Mouse (Mus musculus): ENCODE data around the gene Wnt10a.
A peak's percentile ranks its signal among the peaks of the same experiment; 100 is the strongest.

The Wnt10a gene

DNA sequence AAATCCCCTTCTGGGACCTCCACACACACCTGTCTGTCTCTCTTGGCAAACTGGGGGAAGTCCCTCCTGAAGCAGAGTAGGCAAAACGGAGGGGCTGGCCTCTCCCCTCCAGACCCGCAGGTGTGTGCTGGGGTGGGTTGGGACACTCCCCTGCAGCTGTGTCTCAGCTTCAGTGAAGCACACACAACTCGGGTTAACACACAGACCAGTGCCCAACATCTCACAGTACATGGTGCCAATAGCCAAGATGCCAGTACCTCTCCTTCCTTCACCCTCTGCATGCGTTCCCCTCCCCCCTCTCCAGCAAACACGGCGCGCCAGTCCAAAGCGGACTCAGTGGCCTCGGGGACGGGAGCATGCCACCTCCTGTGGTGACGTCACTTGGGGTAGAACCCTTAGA lies at the start of gene Wnt10a:
Wnt10a (plus strand) TSS at position 268 of the 400 bp plus-strand sequence.
- DNase-seq = no peak

DNA sequence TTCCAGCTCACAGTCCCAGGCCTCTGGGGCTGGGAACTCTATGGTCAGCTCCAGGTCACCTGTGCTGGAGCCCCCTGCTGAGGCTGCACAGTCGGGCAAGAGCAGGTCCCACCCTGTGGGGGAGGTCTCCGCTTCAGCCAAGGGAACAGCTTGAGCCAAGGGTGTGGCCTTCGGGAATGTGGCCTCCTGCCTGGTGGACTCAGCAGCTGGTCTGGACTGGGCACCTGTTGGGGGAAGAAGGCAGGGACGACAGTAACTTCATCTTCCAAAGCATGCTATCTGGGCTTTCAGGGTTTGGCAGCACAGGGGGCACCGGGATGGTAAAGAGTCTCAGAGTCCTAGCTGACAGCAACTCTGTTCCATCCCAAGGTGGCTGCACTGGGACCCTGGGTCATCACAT lies 44.0 kb upstream of the Wnt10a start:
- DNase-seq = no peak

DNA sequence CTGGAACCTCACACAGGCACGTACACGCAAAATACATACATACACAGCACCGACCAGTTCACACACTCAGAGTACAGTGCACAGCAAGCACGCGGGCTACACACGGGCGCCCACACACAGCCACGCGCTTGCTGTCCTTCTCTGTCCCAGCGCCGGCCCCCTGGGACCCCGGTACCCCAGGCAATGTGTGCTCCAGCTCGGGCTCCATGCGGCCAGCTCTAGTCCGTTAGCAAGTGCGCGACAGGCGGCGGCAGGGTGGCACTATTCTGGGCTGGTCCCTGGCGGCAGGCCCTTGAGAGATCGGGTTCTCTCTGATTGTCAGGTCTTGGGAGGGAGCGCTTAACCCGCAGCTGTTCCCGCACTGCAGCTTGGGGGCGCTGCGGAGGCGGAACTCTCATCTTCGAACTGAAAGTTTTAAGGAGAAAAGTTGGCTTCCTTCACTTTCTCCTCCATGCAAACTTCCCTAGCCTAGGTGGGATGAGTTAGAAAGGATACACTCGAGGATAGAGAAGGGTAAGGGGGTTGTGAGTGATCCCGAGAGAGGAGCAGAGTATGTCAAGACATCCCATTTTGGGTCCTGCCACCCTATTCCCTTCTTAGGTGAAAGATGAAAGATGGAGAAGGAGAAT lies 42.6 kb upstream of the Wnt10a start, which contains the start of gene Prkag3:
Prkag3 (minus strand) TSS at position 579 of the 629 bp plus-strand sequence.
- peak; percentile 52 to 53 for DNase-seq

DNA sequence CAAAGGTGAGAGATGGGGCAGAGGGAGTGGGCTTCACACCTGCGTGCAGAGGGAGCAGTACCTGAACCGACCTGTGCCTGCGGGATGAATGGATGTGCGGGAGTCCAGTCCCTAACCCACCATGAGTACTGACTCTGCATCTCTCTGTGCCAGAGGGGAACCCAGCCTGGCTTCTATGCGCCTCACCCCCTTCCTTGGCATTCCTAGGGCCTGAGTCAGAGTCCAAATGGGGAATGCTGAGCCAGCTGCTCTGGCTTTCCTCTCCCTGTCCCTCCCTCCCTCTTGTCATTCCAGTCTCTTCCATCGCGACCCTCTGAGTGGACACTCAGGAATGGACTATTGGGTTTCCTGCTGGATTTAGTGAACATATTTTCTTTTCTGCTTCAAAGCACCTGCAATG lies 42.0 kb upstream of the Wnt10a start:
- no peak for DNase-seq

DNA sequence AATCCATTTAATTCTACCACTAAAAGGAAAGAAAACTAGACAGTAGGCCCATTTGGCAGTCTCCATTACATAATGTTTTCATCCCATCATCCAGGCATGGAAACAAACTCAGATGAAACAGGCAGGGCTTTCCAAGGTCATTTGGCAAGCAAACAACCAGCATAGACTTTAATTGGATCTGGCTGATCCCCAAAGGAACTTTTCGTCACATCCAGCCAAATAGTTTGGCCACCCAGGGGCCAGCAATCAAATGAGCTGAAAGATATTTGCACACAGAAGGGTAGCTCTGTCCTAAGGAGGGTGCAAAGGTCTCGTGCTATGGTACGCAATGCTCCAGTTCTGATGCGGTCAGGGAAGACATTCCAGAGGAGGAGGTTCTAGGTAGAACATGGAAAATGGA lies 40.6 kb upstream of the Wnt10a start:
- DNase-seq = no peak

DNA sequence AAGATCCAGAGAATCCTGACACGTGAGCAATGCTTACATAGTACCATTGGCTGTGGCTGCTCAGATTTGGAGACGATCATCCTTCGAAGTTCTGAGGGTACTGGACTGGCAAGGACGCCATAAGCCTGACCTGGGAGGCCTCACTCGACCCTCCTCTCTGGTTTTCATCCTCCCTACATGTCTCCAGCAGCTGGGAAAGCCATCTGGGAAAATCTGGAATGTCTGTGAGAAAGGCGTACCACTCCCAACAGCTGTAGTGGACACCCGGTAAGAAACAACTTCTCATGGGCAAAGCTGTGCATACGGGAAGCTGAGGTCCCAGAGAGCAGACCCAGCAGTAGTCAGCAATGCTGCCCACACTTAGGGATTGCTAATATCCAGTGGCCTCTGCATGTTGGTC lies 39.2 kb upstream of the Wnt10a start:
- no peak for DNase-seq

DNA sequence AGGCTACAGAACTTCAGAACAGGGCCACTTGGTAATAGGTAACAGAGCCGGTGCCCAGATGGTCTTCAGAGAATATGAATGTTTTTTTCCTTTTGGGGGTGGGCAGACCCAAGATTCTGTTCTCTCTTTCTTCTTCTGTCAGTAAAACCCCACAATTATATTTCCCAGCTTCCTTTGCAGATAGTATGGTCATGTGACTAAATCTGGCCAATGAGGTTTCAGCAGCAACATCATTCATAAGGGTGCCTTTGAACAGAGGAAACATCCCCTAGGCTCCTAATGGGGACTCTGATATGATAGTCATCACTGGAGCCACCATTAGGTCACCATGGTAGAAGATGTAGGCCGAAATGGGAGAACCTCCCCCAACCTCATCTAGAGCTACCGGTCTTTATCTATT lies 38.5 kb upstream of the Wnt10a start:
- no peak for DNase-seq

DNA sequence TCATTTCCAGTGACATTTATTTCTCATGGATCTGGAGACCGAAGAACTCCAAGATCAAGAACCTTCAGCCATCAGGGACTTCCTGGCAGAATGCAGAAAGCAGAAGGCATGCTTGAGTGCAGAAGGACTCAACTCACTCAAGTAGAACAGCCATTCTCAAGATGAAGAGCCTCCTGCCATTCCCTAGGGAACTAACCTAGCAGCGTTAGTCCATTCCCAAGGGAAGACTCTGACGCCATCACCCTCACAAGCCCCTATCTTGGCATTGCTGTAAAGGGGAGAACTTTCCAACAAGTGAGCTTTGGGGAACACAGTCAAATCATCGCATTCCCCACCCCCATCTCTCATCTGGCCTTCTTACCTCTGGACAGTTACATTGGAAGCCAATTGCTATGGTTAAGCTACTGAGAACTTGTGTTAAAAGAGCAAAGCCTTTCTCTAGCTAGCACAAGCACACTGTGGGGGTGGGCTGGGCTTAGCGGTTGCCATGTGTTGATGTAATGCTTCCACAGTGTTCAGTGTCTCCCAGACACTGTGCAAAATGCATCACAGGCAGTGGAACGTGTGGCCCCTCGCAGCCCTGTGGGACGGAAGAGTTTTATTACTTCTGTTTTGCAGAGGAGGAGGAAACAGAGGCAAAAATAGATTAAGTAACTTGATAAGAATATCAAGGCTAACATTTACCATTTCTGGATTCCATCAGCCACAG lies 37.9 kb upstream of the Wnt10a start:
- no peak for DNase-seq

DNA sequence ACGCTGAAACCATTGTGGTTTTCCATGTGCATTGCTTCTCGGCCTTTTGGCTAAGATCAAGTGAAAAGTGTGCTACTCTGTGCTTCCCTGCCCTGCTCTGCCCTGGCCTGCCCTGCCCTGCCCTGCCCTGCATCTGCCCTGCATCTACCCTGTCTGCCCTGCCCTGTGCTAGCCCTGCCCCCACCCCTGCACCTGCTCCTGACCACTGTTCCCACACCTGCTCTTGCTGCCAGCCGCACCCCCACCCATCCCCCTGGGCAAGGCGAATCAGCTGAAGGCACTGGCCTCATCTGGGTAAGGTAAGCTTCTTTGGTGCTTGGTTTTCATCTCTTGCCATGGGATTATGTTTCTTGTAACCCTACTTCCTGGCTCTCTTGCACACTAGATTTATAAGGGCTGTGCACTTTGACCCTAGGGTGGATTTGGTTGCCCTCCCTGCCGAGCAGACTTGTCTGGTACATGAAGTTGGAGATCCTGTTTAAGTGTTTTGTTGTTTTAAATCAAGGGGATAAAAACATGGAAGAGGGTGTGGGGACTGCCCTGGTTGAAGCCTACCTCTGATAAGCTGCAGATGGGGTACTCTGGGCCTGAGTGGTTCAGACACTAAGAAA lies 37.0 kb upstream of the Wnt10a start:
- DNase-seq = peak; percentile 26 to 56

DNA sequence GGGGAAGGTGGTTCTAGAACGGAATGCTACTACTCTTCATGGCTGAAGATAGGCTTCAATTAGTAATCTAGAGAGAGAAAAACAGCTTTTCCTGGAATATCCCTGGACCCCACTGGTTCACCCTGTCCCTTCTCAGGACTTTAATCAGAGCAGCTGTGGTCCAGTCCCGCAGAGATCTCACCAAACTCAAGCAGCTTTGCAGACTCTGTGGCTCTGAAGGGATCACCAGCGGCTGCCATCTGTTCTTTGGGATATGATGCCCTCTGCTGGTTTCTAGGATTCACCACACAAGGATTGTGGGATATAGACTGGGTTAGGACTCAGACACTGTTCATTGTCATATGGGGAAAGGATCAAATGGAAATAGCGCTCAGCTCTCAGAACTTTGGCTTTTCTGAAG lies 31.5 kb upstream of the Wnt10a start:
- DNase-seq = no peak

DNA sequence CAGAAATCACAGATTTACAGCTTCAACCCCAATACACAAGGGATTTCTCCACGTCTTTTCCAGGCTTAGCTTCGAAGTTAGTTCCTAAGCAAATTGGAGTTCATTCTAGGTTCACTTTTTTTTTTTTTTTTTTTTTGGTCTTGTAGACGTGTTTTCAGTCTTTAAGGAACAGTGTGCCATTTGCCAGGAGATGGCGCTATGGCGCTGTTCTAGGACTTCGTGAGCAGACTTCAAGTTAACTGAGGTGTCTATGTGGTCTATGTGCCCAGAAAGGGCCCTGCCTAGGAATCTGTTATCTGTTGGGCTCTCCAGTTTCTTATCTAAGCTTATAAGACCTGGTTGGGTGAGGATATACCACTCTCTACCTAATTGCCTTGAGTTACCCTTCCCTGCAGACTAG lies 28.2 kb upstream of the Wnt10a start:
- peak; percentile 59 to 60 for DNase-seq

DNA sequence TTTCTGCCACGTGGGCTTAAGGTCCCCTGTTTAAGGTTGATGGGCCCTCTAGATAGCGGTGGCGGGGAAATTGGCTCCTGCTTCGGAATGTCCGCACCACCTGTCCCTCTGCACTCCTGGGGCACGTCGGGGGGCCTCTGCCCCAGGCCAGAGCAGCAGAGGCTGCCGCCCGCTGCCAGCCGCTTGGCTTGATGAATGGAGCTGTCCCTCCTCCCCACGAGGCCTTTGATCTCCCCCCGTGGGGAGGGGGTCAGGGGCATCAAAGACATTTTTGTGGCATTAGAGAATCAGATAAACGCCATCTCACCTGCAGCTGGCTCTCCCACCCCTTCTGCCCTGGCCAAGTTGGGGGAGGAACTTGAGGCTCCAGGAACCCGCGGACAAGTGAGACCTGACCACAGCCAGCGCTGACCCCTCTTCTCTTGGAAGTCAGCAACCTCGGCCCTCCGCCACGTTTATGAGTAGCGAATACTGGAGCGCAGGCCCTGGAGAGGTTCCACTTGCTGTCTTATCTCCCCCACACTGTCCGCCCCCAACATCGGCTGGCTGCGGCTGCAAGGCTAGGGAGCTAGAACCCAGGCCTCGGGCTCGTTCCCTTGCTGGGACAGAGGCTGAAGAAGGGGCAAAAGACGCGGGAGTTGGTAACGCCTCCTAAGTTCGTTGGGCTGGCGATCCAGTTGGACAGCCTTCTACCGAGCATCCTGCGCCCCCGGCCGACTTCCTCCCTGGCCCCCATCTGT lies 20.4 kb upstream of the Wnt10a start:
- DNase-seq = no peak

DNA sequence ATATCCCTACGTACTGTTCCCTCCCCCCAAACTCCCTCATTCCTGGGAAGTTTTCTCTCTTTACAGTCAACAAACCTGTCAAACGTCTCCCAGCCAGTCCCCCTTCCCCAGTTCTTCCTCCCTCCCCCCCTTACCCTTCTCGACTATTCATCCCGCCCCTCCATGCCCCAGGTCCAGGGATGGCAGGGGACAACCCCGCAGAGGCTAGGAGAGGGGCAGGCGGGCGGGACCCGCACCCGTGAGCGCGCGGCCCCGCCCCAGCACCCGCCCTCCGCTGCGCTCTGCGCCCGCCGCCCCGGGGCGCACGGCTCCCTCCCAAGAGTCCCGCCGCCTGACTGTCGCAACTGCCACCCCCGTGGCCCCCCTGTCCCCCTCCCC lies 19.9 kb upstream of the Wnt10a start:
- DNase-seq = no peak

DNA sequence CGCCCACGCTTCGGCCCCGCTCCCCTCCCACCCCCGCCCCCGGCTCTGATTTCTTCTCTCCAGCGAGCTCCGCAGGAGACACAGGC lies 19.6 kb upstream of the Wnt10a start, which contains the start of gene Wnt6:
Wnt6 (plus strand) TSS at position 48 of the 86 bp plus-strand sequence.
- no peak for DNase-seq

DNA sequence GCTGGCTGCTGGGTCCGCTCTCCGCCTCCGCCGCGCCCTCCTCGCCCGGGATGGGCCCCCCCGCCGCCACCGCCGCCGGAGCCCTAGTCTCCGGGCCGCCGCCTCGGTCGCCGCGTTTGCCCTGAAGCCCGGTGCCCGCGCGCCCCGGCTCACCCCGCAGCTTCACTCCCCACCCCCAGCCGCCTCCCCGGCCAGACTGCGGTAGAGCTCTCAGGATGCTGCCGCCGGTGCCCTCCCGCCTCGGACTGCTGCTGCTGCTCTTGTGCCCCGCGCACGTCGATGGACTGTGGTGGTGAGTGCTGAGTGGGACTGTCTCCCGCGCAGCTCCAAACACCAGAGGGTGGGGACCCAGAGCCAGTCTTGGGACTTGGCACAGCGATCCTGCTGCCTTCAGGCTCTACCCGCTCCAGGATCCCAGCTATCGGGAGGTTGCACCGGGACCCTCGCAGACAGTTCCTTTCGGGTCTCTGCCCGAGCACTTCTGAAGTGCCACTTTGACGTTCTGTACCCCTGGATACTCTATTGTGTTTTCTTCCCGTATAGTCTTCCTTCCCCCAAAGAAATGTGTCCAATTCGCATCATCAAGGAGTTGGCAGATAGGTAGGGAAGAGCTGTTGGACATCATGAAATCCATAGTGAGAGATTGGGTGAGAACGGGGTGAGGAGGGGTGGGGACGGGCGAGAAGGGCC lies 19.2 kb upstream of the Wnt10a start:
- DNase-seq = no peak

DNA sequence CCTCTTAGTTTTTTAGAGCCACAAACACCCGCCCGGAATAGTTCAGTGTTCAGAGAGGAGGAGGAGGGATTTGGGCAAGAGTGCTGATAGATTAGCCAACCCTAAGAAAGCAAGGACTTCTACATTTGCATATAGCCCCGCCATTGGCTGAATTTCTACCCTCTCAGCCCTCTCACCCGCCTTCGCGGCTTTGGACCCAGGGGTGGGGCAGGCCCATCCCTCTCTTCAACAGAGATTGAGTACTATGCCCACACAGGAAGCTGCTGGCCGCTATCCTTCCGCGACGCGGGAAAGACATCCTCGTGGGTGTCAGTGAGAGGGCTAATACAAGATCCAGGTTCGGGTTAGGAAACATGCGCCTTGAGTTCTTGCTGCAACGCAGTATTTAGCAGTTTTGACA lies 18.2 kb upstream of the Wnt10a start:
- DNase-seq = peak; percentile 55 to 64

DNA sequence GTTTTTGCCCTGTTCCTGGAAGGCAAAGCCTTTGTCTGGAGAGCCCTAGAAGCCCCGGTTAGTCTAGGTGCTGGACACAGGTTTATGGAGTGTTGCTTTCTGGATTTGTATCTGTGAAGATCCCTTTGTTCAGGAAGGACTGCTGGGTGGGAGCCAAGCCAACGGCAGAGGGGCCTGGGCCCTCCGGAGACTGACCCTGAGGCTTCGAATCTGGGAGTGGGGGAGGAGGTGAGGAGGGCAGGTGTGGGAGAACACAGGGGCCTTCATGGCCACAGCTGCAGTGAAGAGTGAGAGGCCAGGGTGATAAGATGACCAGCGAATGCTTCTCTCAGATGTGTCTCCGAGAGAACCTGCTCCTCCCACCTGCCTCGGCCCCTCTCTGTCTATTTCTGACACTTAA lies 17.3 kb upstream of the Wnt10a start:
- no peak for DNase-seq

DNA sequence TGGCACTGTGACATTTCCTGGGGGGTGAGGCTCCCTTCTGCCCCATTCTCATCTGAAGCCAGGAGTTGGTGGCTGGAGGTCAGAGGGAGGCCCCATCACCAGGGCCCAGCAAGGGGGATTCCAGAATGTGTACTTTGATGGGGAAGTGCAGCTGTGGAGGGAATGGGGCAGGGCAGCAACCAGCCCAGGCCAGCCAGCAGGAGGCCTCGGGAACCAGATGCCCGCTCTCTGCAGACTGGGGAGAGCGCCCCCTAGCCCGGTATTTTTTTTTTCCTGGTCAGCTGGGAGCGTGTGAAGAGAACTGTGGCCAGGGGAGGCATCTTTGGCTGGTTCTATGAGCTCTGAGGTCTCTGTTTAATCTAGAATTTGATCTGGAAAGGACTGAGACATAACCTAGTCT lies 15.5 kb upstream of the Wnt10a start:
- no peak for DNase-seq

DNA sequence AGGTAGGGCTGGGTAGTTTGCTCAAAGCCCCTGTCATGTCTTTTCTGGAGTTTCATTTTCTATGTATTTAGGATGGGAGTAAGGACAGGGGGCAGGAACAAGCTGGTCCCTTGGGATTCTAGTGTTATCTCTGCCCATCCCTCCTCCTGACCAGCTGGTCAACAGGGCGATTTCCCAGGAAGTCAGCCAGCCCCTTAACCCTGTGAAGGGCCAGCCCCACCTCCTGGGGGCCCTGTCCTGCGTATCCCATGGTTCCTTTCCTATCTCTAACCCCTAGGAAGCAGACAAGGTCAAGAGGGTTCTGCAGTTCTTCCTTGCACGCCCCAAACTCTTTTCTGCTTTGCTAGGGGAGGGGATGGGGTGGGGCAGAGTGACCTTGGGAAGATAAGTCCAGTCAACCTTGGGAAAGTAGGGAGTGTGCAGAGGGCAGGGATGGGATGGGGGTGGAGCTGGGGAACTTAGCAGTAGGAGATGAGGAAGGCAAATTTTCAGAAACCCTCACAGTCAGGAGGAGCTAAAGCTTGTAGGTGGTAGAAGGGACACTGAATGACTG lies 12.3 kb upstream of the Wnt10a start:
- no peak for DNase-seq

DNA sequence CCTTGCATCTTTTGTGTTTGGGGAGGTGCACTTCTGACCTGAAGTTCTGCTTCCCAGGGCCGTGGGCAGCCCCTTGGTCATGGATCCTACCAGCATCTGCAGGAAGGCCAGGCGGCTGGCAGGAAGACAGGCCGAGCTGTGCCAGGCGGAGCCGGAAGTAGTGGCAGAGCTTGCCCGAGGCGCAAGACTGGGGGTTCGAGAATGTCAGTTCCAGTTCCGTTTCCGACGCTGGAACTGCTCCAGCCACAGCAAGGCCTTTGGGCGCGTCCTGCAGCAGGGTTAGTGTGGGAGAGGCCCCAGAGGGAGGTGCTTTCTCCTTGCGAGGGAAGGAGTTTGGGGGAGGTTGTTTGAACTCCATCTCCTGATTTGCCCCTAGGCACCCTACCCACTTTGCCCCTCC lies 9.3 kb upstream of the Wnt10a start:
- DNase-seq = no peak

DNA sequence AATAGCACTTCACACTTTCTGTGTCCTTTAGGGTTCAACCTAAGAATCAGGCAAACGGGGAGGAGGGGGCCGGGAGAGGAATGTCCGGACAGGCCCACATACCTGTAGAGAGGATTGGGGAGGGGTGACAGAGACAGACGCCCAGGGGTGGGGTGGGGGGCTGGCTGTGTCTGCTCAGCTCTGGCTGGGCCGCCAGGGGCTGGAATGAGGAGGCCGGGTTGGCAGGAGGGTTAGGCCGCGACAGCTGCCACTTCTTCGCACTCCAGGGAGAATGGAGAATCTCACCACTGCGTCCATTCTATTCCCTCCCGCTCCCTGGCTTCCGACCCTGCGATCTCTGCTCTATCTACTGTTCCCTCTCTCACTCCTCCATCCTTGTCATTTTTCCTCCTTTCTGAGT lies 7.8 kb upstream of the Wnt10a start:
- DNase-seq = no peak

DNA sequence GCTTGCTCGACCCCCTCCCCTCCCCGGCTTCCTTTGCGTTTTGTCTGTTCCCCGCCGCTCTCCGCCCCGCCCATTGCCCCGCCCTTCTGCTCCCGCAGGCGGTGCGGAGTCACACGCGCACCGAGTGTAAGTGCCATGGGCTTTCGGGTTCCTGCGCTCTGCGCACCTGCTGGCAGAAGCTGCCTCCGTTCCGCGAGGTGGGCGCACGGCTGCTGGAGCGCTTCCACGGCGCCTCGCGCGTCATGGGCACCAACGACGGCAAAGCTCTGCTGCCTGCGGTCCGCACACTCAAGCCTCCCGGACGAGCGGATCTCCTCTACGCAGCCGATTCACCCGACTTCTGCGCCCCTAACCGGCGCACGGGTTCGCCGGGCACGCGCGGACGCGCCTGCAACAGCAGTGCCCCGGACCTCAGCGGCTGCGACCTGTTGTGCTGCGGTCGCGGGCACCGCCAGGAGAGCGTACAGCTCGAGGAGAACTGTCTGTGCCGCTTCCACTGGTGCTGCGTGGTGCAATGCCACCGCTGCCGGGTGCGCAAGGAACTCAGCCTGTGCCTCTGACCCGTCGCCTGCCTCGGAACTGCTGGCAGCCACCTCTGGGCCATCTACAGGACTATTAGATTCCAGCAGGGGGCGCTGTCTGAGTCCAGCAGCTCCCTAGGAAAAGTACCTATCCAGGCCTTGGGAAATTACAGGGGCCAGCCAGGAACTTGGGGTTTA lies 7.1 kb upstream of the Wnt10a start:
- peak in 1 of 2 experiments; percentile 21 for DNase-seq

DNA sequence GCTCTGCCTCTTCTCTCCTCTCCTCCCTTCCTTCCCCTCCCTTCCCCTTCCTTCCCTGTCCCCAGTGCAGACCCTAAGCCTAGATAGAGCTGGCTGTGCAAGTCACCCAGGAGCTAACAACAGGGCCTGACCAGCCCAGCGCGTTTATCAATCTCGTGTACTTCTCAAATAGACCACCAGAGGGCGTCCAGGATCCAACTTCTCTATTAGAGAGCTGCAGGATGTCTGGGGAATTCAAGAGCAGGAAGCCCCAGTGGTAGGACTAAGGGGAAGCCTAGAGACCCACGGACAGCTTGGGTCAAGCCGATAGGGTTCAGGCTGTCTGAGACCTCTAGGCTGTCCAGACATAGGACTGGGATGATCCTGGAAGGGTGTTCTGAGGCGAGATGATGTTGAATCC lies 3.5 kb upstream of the Wnt10a start:
- peak; percentile 58 to 67 for DNase-seq
